Mouse (Mus musculus) G1E (cell line): Measurements from ENCODE around the gene Rab21.

ENCODE experiments used
- CTCF ChIP-seq: IDR thresholded peaks from 2 replicates; pipeline ENCODE4 v1.5.1; 2012; ENCODE audit warnings: low read depth, low read length, inconsistent platforms, mixed read lengths
- GATA1 ChIP-seq: IDR thresholded peaks from 2 replicates; pipeline ENCODE4 v1.6.1; 2012; ENCODE audit warnings: borderline replicate concordance, low read length, inconsistent platforms, mixed read lengths
- GATA2 ChIP-seq: IDR thresholded peaks from 2 replicates; pipeline ENCODE4 v1.6.1; 2012; ENCODE audit warnings: low read depth, low read length, inconsistent platforms, borderline replicate concordance
- POLR2AphosphoS5 ChIP-seq: IDR thresholded peaks from 2 replicates; pipeline ENCODE4 v1.6.1; 2012; ENCODE audit warnings: low read depth, low read length, inconsistent platforms; ENCODE audit not compliant: insufficient replicate concordance
- TAL1 ChIP-seq: conservative IDR thresholded peaks from 2 replicates; pipeline ENCODE4 v1.6.1; 2012; ENCODE audit warnings: low read depth, low read length, inconsistent platforms, mixed read lengths

DNA sequence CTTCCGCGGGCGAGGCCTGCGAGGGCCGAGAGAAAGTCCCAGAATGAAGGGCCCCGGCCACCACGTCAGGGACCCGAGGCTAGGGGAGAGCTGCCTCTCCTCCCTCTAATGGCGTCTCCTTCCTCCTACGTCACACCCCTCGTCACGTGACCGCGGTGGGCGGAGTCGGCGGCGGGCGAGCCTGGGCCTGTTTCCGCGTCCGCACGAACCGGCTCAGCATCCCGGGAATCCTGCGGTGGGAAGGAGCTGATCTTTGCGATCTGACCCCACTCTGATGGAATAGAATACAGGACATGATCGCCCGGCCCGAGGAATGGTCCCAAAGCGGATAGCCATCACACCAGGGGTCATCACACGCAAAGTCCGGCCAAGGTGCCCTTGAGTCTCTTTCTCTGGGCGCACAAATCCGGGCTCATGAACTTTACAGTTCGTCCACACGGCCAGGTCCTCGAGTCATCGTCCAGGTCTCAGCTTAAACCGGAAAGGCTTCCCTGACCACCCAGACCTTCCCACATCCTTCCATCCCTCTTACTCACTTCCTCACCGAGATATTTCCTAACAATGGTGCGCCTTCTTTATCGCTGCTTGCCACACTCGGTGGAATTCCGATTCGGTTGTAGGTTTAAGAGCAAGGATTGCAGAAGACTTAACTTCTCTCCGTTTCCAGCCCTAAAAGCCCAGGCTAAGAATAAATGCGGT is at the start of gene Rab21:
- no peak for TF ChIP-seq CTCF
- TF ChIP-seq POLR2AphosphoS5, result no peak
- TF ChIP-seq TAL1, result no peak
- no peak for TF ChIP-seq GATA1
- TF ChIP-seq GATA2, result no peak
